Mouse (Mus musculus): ENCODE data around the gene Slc1a1. TPM values are rescaled to one million over a fixed set of nuclear protein-coding genes. Genes with fewer than 3 reads are reported as not detected.
A peak's percentile ranks its signal among the peaks of the same experiment; 100 is the strongest.

Slc1a1 gene
- polyA plus RNA-seq, 1 experiment from 2014 or later = 1.7 TPM

DNA sequence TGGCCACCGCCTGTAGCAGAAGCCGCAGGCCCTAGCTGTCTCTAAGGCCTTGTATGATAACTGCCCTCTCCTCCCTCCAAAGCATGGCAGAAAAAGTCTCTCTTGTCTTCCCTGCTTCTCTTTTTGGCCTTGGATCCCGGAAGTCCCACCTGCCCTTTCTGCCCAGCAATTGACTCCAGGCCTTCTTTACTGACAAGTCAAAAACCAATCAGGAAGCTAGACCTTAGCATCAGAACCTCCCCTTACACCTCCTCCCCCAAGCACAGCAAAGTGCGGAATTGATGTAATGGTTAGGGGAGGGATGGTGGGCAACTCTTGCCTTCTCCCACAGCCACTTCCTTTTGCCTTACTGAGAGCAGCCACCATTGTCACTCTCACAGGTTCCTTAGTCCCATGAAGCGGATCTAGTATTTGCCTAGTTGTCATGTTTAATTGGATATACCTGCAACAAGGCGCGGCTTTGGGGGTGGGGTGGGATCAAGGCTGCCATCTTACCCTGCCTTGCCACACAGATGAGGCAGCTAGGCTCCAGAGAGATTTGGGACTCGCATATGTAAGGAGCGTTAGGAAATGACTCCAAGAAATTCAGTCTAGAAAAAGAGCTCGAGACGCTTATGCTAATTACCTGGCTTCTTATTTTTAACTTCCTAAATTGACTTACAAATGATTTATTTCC lies 27.9 kb upstream of the Slc1a1 start:
- H3K4me3 ChIP-seq (ENCODE audit: low read depth, low read length) = no peak overlapping the region
- no peak overlapping the region for H3K4me2 ChIP-seq (ENCODE audit: low read depth)
- ATAC-seq (ENCODE audit: insufficient read depth, low FRiP score, low TSS enrichment) (no peak), DNase-seq (ENCODE audit: low spot score) (no peak)
- 91% methylated on average over 11 of the region's 11 CpGs for WGBS
- no peak overlapping the region for H3K27ac ChIP-seq (ENCODE audit: low read depth, low read length)
- H3K9me3 ChIP-seq (ENCODE audit: control insufficient read depth, low read length) = no peaks in the 10 kb centered on the region
- no peaks in the 10 kb centered on the region for H3K27me3 ChIP-seq (ENCODE audit: control insufficient read depth, insufficient read depth, low read length)
- H3K36me3 ChIP-seq (ENCODE audit: control insufficient read depth, insufficient read depth, low read length) = no peaks in the 10 kb centered on the region
- no peaks in the 10 kb centered on the region for H3K4me1 ChIP-seq (ENCODE audit: control insufficient read depth, insufficient read depth, low read length)
- no peak overlapping the region for H3K9ac ChIP-seq (ENCODE audit: low read length)

DNA sequence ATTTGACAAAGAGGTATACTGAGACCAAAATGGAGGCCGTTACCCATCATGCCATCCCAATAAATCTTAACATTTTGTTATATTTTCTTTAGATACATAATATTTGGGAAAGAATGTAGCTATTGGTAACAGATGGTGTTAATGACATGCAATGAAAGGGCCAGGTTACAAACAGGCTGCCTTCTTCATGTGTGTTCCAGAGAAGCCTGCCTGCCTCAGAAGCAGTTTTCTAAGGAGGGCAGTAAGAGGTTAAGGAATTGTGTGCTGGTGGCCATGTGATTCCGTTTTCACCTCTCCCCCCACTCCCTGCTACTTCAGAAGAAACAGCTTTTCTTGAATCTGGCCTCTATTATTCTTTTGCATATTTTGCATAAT lies 27.4 kb upstream of the Slc1a1 start:
- no peak overlapping the region for H3K4me2 ChIP-seq (ENCODE audit: low read depth)
- no peaks in the 10 kb centered on the region for H3K36me3 ChIP-seq (ENCODE audit: control insufficient read depth, insufficient read depth, low read length)
- no peak overlapping the region for H3K4me3 ChIP-seq (ENCODE audit: low read depth, low read length)
- WGBS = 76% methylated on average over 2 of the region's 2 CpGs
- no peak for DNase-seq (ENCODE audit: low spot score)
- H3K27ac ChIP-seq (ENCODE audit: low read depth, low read length) = no peak overlapping the region
- no peak for ATAC-seq (ENCODE audit: insufficient read depth, low FRiP score, low TSS enrichment)
- no peaks in the 10 kb centered on the region for H3K27me3 ChIP-seq (ENCODE audit: control insufficient read depth, insufficient read depth, low read length)
- no peaks in the 10 kb centered on the region for H3K9me3 ChIP-seq (ENCODE audit: control insufficient read depth, low read length)
- no peaks in the 10 kb centered on the region for H3K4me1 ChIP-seq (ENCODE audit: control insufficient read depth, insufficient read depth, low read length)
- no peak overlapping the region for H3K9ac ChIP-seq (ENCODE audit: low read length)

DNA sequence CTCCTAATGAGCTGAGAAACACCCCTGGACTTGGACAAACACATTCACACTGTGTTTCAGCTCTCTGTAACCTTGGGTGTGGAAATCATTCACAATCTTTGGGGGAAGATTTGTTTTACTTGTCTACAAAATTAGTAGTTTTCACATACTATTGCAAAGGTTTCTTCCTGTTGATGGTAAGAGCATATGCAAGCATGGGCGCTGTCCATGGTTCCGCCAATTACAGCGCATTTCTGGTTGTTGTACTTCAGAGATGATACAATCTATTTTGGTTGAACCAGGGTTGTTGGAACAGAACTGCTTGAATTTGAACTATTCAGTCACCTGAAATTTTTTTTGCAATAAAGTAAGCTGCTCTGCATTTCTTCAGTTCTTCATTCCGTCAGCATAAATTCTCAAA lies 16.6 kb upstream of the Slc1a1 start:
- Histone ChIP-seq H3K36me3 (ENCODE audit: control insufficient read depth, insufficient read depth, low read length) (no peaks in the 10 kb centered on the region), H3K9ac (ENCODE audit: low read length) (no peak overlapping the region), H3K4me2 (ENCODE audit: low read depth) (no peak overlapping the region), H3K4me1 (ENCODE audit: control insufficient read depth, insufficient read depth, low read length) (no peaks in the 10 kb centered on the region), H3K4me3 (ENCODE audit: low read depth, low read length) (no peak overlapping the region), H3K27me3 (ENCODE audit: control insufficient read depth, insufficient read depth, low read length) (no peaks in the 10 kb centered on the region), H3K27ac (ENCODE audit: low read depth, low read length) (no peak overlapping the region), H3K9me3 (ENCODE audit: control insufficient read depth, low read length) (no peaks in the 10 kb centered on the region; the same call in 1 of the 2 replicates)
- ATAC-seq (ENCODE audit: insufficient read depth, low FRiP score, low TSS enrichment) (no peak), DNase-seq (ENCODE audit: low spot score) (peak; percentile 16)
- 84% methylated on average over 4 of the region's 4 CpGs for WGBS

DNA sequence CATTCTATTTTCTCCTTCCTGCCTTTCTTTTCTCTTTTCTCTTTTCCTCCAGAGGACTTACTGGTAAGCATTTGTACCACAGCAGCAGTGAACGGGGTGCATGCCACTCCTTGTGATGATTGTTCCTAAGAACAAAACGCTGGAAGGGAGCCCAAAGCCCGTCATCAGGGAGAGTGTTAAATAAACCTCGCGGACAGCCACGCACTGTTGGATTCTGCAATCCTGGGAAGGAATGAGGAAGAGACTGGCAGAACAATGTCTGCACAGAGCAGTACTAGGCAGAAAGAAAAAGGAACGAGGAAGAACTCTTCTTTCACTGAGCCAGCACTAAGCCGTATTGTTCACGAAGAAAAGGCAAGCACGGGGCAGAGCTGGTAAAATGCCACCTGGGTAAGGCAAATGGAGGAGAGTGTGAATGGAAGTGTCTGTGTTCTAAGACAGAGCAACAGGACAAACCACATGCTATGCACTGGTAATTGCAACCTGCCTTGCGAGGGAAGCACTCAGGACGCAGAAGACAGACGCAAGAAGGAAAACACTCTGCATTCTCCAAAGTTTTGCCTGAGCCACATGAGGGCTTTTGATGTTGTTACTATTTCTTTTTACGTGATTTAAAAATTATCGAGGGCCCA lies 7.0 kb upstream of the Slc1a1 start:
- no peak for ATAC-seq (ENCODE audit: insufficient read depth, low FRiP score, low TSS enrichment)
- H3K9me3 ChIP-seq (ENCODE audit: control insufficient read depth, low read length) = no peaks in the 10 kb centered on the region
- 38% methylated on average over 15 of the region's 15 CpGs for WGBS
- H3K4me1 ChIP-seq (ENCODE audit: control insufficient read depth, insufficient read depth, low read length) = no peaks in the 10 kb centered on the region
- no peaks in the 10 kb centered on the region for H3K36me3 ChIP-seq (ENCODE audit: control insufficient read depth, insufficient read depth, low read length)
- 0 out of 2 replicates have a peak overlapping the region, but pooled peaks have one; percentile 7 for H3K4me2 ChIP-seq (ENCODE audit: low read depth)
- H3K27ac ChIP-seq (ENCODE audit: low read depth, low read length) = no peak overlapping the region
- H3K9ac ChIP-seq (ENCODE audit: low read length) = no peak overlapping the region
- no peak for DNase-seq (ENCODE audit: low spot score)
- H3K4me3 ChIP-seq (ENCODE audit: low read depth, low read length) = no peak overlapping the region
- H3K27me3 ChIP-seq (ENCODE audit: control insufficient read depth, insufficient read depth, low read length) = no peaks in the 10 kb centered on the region

DNA sequence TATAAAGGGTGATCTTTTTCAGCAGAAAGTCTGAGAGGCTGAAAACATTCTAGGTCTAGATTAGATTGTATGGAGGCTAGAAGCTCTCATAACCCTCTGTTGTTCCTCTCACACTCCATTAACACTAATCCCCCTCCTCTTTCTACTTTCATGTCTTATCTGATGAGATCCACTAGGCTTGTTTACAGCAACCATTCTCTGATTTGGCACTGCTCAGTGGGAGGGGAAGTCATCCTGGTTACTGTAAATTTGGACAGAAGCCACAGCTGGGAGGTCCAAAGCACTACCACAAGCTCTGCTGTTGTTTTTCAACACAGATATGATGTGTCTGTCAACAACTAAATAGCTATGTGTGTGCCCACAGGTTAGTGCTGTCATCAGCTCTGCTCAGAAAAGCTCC lies 3.5 kb upstream of the Slc1a1 start:
- no peak for ATAC-seq (ENCODE audit: insufficient read depth, low FRiP score, low TSS enrichment)
- Histone ChIP-seq H3K27me3 (ENCODE audit: control insufficient read depth, insufficient read depth, low read length) (peaks cover 7% of the 10 kb centered on the region; the same call in 1 of the 2 replicates), H3K9ac (ENCODE audit: low read length) (no peak overlapping the region), H3K4me3 (ENCODE audit: low read depth, low read length) (no peak overlapping the region), H3K9me3 (ENCODE audit: control insufficient read depth, low read length) (no peaks in the 10 kb centered on the region), H3K4me2 (ENCODE audit: low read depth) (no peak overlapping the region), H3K4me1 (ENCODE audit: control insufficient read depth, insufficient read depth, low read length) (peaks cover 5% of the 10 kb centered on the region), H3K27ac (ENCODE audit: low read depth, low read length) (no peak overlapping the region), H3K36me3 (ENCODE audit: control insufficient read depth, insufficient read depth, low read length) (no peaks in the 10 kb centered on the region)
- DNase-seq (ENCODE audit: low spot score) = no peak

DNA sequence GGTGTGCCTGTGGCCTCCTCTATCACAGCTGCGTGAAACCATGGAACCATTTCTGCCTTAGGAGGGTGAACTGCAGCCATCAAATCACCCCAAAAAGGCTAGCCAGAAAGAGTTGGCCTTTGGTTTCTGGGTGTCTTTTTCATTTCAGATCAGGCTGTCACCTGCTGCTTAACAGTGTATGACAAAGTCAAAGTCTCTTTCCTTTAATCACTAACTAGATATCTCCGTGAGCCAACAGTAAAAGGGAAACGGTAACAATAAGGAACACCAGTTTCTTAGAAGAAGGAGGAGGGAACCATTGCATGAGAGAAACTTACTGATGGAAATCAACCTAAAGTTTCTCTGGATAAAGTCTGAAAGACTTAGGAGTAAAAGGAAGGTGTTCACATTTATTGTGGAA lies 2.2 kb upstream of the Slc1a1 start:
- DNase-seq (ENCODE audit: low spot score) (no peak), ATAC-seq (ENCODE audit: insufficient read depth, low FRiP score, low TSS enrichment) (no peak)
- no peaks in the 10 kb centered on the region for H3K36me3 ChIP-seq (ENCODE audit: control insufficient read depth, insufficient read depth, low read length)
- peaks cover 5% of the 10 kb centered on the region for H3K4me1 ChIP-seq (ENCODE audit: control insufficient read depth, insufficient read depth, low read length)
- no peak overlapping the region for H3K9ac ChIP-seq (ENCODE audit: low read length)
- peaks cover 10% of the 10 kb centered on the region; the same call in 1 of the 2 replicates for H3K27me3 ChIP-seq (ENCODE audit: control insufficient read depth, insufficient read depth, low read length)
- H3K27ac ChIP-seq (ENCODE audit: low read depth, low read length) = no peak overlapping the region
- H3K4me3 ChIP-seq (ENCODE audit: low read depth, low read length) = no peak overlapping the region
- WGBS = 94% methylated on average over 3 of the region's 3 CpGs
- H3K4me2 ChIP-seq (ENCODE audit: low read depth) = no peak overlapping the region
- H3K9me3 ChIP-seq (ENCODE audit: control insufficient read depth, low read length) = no peaks in the 10 kb centered on the region

DNA sequence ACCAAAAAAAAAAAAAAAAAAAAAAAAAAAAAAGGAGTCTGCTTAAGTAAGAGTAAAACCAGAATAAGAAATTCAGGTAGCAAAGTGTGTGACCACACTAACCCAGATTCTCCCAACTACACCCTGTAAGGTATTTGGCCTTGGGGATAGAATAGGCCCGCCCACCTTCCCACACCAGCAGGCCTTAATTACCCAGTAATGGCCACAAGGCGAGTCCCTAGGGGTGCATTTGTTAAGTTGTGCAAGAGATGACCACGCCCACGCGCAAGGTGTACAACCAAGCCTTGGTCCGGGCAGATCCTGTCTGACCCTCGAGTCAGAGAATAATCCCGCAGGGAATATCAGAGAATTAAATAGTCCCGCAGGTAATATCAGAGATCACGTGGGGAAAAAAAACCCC lies 461 bp upstream of the Slc1a1 start:
- DNase-seq (ENCODE audit: low spot score) = no peak
- Histone ChIP-seq H3K4me1 (ENCODE audit: control insufficient read depth, insufficient read depth, low read length) (peaks cover 5% of the 10 kb centered on the region), H3K36me3 (ENCODE audit: control insufficient read depth, insufficient read depth, low read length) (no peaks in the 10 kb centered on the region), H3K9me3 (ENCODE audit: control insufficient read depth, low read length) (no peaks in the 10 kb centered on the region), H3K4me2 (ENCODE audit: low read depth) (peak overlapping the region; percentile 97), H3K27ac (ENCODE audit: low read depth, low read length) (no peak overlapping the region), H3K4me3 (ENCODE audit: low read depth, low read length) (peak overlapping the region; percentile 55), H3K9ac (ENCODE audit: low read length) (no peak overlapping the region), H3K27me3 (ENCODE audit: control insufficient read depth, insufficient read depth, low read length) (peaks cover 10% of the 10 kb centered on the region; the same call in 1 of the 2 replicates)
- 7% methylated on average over 10 of the region's 10 CpGs for WGBS
- peak; percentile 69; the same call in 1 of the 2 replicates for ATAC-seq (ENCODE audit: insufficient read depth, low FRiP score, low TSS enrichment)

DNA sequence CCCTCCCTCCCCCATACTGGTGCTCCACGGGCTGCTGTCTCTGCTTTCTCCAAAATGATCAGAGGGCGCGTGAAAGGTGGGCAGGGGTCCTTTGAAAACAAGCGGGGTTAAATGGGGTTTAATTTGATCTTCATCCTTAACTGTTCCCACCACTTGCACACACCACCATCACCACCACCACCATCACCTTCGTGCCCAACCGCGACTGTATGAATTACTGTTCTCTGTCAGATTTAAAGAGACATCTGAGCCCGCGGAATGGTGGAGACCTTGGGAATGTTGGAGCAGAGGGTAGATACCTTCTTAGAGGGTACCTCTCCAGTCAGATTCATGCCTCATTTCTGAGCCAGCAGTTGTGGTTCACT lies 633 bp downstream of the Slc1a1 start:
- ATAC-seq (ENCODE audit: insufficient read depth, low FRiP score, low TSS enrichment) = no peak
- DNase-seq (ENCODE audit: low spot score) = peak; percentile 13
- Histone ChIP-seq H3K27me3 (ENCODE audit: control insufficient read depth, insufficient read depth, low read length) (peaks cover 10% of the 10 kb centered on the region; the same call in 1 of the 2 replicates), H3K4me2 (ENCODE audit: low read depth) (peak overlapping the region; percentile 97), H3K36me3 (ENCODE audit: control insufficient read depth, insufficient read depth, low read length) (no peaks in the 10 kb centered on the region), H3K9me3 (ENCODE audit: control insufficient read depth, low read length) (no peaks in the 10 kb centered on the region), H3K9ac (ENCODE audit: low read length) (no peak overlapping the region; the same call in 1 of the 2 replicates), H3K4me1 (ENCODE audit: control insufficient read depth, insufficient read depth, low read length) (peaks cover 5% of the 10 kb centered on the region), H3K4me3 (ENCODE audit: low read depth, low read length) (peak overlapping the region; percentile 55), H3K27ac (ENCODE audit: low read depth, low read length) (no peak overlapping the region)
- WGBS = 8% methylated on average over 9 of the region's 9 CpGs

DNA sequence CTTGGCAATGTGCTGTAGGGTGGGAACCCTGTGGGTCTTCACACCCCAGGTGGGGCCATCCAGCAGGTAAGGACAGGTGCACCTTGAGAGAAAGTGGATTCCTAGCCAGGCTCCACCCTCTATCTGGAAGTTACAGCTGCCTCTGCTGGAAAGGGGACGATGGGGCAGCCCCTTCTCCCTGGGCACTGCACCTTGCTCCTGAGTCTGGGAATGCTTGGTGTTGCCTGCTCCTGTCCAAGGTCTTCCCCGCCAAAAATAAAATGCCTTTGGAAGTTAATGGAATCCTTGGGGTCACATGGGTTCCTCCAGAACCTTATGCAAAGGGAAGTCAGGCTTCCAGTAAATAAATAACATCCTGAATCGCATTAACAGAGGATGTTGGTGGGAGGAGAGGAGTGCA lies 1.3 kb downstream of the Slc1a1 start:
- 65% methylated on average over 3 of the region's 3 CpGs for WGBS
- no peak overlapping the region for H3K4me2 ChIP-seq (ENCODE audit: low read depth)
- peaks cover 5% of the 10 kb centered on the region for H3K4me1 ChIP-seq (ENCODE audit: control insufficient read depth, insufficient read depth, low read length)
- no peak overlapping the region for H3K9ac ChIP-seq (ENCODE audit: low read length)
- H3K4me3 ChIP-seq (ENCODE audit: low read depth, low read length) = no peak overlapping the region
- H3K36me3 ChIP-seq (ENCODE audit: control insufficient read depth, insufficient read depth, low read length) = no peaks in the 10 kb centered on the region
- peaks cover 10% of the 10 kb centered on the region; the same call in 1 of the 2 replicates for H3K27me3 ChIP-seq (ENCODE audit: control insufficient read depth, insufficient read depth, low read length)
- H3K27ac ChIP-seq (ENCODE audit: low read depth, low read length) = no peak overlapping the region
- ATAC-seq (ENCODE audit: insufficient read depth, low FRiP score, low TSS enrichment) = no peak
- no peak for DNase-seq (ENCODE audit: low spot score)
- no peaks in the 10 kb centered on the region for H3K9me3 ChIP-seq (ENCODE audit: control insufficient read depth, low read length)
